Mouse (Mus musculus) thymus, postnatal 0 days (tissue): Measurements from ENCODE around the gene Tnnt1. TPM values are rescaled to one million over a fixed set of nuclear protein-coding genes. Genes with fewer than 3 reads are reported as not detected.

ENCODE experiments used
- DNase-seq: peaks from one replicate; pipeline ENCODE4 v3.0.0-alpha.2; 2015; ENCODE audit warnings: low spot score
- polyA plus RNA-seq: library from polyadenylated mRNA; unstranded; fragments of >200 nt; fragmentation: Nextera tagmentation; extraction: Ambion mirVana; gene quantifications from 2 replicates; pipeline ENCODE4 v1.2.1, GENCODE M21; 2015

Tnnt1 gene
- polyA plus RNA-seq, 1 experiment from 2014 or later = 28.8 TPM

GRCm38 (mm10) chr7:4498251-4498650 is 17.9 kb downstream of the Tnnt1 start:
- no peak for DNase-seq

- DNase-seq = no peak
Measured at GRCm38 (mm10) chr7:4497271-4497903, 18.8 kb downstream of the Tnnt1 start.

GRCm38 (mm10) chr7:4496468-4496867 is 19.7 kb downstream of the Tnnt1 start:
- DNase-seq = no peak

- DNase-seq = no peak
Measured at GRCm38 (mm10) chr7:4493991-4494390, 22.2 kb downstream of the Tnnt1 start.

GRCm38 (mm10) chr7:4492284-4493224 is 23.6 kb downstream of the Tnnt1 start:
- peak; percentile 45 for DNase-seq

GRCm38 (mm10) chr7:4491308-4491707 is 24.9 kb downstream of the Tnnt1 start:
- DNase-seq = no peak

GRCm38 (mm10) chr7:4482281-4482680 is 33.9 kb downstream of the Tnnt1 start:
- no peak for DNase-seq

- DNase-seq = peak; percentile 63
Measured at GRCm38 (mm10) chr7:4479674-4480073, 36.5 kb downstream of the Tnnt1 start.

- no peak for DNase-seq
Measured at GRCm38 (mm10) chr7:4478796-4479291, 37.3 kb downstream of the Tnnt1 start.

GRCm38 (mm10) chr7:4478021-4478795 is 38.0 kb downstream of the Tnnt1 start:
- no peak for DNase-seq

GRCm38 (mm10) chr7:4473940-4474339 is 42.2 kb downstream of the Tnnt1 start:
- no peak for DNase-seq

- DNase-seq = no peak
Measured at GRCm38 (mm10) chr7:4471179-4471555, 45.0 kb downstream of the Tnnt1 start.

- DNase-seq = peak; percentile 42
Measured at GRCm38 (mm10) chr7:4470275-4471178, 45.7 kb downstream of the Tnnt1 start.

GRCm38 (mm10) chr7:4467801-4468200 is 48.4 kb downstream of the Tnnt1 start:
- no peak for DNase-seq

GRCm38 (mm10) chr7:4464194-4464824 is 51.9 kb downstream of the Tnnt1 start:
- DNase-seq = no peak

GRCm38 (mm10) chr7:4460576-4461434 is 55.4 kb downstream of the Tnnt1 start, which contains the start of gene Eps8l1:
Eps8l1 (plus strand) TSS chr7:4460674.
- no peak for DNase-seq
